Mouse (Mus musculus) frontal cortex, adult (tissue): Measurements from ENCODE around the gene Olfr998.
"Not testable (repeated sequence)": the region's sequence is repeated elsewhere in the genome, so short reads cannot be mapped to it uniquely, and the experiment has no call there.

Experiments used
- ATAC-seq: cut with Nextera tagmentation; 2 replicates; pipeline ENCODE4 v1.9.2; 2017; ENCODE audit warnings: mild to moderate bottlenecking, moderate library complexity, mixed read lengths; ENCODE audit not compliant: low TSS enrichment

Gene Olfr998

GRCm38 (mm10) chr2:85588648-85589047, at the start of gene Olfr998:
TSS of gene Olfr998 (plus strand) at chr2:85588948.
- ATAC-seq = not testable (repeated sequence)

GRCm38 (mm10) chr2:85554806-85555205, 33.9 kb upstream of the Olfr998 start:
- ATAC-seq = no peak

- no peak for ATAC-seq
Measured at GRCm38 (mm10) chr2:85560226-85560625, 28.5 kb upstream of the Olfr998 start.

- peak; percentile 89 for ATAC-seq
Measured at GRCm38 (mm10) chr2:85561187-85561586, 27.6 kb upstream of the Olfr998 start.

- no peak for ATAC-seq
Measured at GRCm38 (mm10) chr2:85578915-85579314, 9.8 kb upstream of the Olfr998 start, which contains the start of gene Olfr996. TSS of gene Olfr996 (plus strand) at chr2:85579215.

GRCm38 (mm10) chr2:85611803-85612202, 23.1 kb downstream of the Olfr998 start, which contains the start of gene Olfr1000:
TSS of gene Olfr1000 (minus strand) at chr2:85611903.
- ATAC-seq = no peak
